In the genomic region with DNA sequence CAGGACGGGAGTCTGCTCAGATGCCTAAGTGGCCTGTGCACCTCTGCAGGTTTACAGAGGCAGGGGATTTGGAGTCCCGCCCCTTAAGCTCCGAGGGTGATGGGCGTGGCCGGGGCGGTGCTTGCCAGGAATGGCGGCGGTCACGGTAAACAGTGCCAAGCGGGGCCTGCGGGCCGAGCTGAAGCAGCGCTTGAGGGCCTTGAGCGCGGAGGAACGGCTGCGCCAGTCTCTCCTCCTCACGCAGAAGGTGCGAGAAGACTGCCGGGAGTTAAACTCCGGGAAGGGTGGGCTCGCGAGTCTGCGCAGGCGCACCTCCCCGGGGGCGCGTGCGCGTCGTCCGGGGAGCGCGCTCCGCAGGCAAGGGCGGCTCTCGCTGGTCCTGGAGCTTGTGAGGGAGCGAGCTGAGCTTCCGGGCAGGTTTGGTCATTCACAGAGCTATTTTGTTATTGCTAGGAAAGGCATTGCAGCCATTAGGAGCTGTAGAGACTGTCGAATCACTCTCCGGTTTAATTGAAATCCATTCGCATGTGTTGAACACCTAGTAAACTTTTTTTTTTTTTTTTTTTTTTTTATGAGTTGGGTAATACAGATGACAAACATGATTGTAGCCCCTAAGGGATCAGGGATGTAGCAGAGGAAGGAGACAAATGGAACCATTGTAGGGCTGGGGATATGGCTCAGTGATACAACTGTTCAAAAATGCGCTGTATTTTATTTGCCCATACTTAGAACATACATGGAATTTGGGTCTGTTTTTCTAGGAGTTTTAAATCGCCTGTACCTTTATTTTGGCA, we compare ENCODE assay signal across 8 mouse cellular contexts. TPM values are rescaled to one million over a fixed set of nuclear protein-coding genes. Genes with fewer than 3 reads are reported as not detected.
DNase-seq lines count a peak whose midpoint lies in the region; ATAC-seq lines count a peak whose summit lies in the region.
"Not testable (repeated sequence)": the region's sequence is repeated elsewhere in the genome, so short reads cannot be mapped to it uniquely, and the experiment has no call there.

No protein-coding gene starts in this region.

- WGBS in heart, embryonic 12.5 days: 4% methylated on average over 13 of the region's 44 CpGs
- 9% methylated on average over 8 of the region's 44 CpGs for WGBS in kidney, embryonic 14.5 days
- WGBS in limb, embryonic 12.5 days: 6% methylated on average over 17 of the region's 44 CpGs
- 5% methylated on average over 10 of the region's 44 CpGs for WGBS in midbrain, embryonic 14.5 days

- peak overlapping the region; percentile 52 for H3K4me2 ChIP-seq in heart, embryonic 12.5 days
- peak overlapping the region; percentile 40 for H3K4me2 ChIP-seq in kidney, embryonic 14.5 days (replicated peaks; ENCODE audit: low read depth, low read length)
- peak overlapping the region; percentile 42 for H3K4me2 ChIP-seq in limb, embryonic 12.5 days
- H3K4me2 ChIP-seq in midbrain, embryonic 14.5 days (ENCODE audit: low read length): peak overlapping the region; percentile 46

- H3K4me3 ChIP-seq in heart, embryonic 12.5 days: peak overlapping the region; percentile 44
- peak overlapping the region; percentile 24; the same call in 1 of the 2 replicates for H3K4me3 ChIP-seq in kidney, embryonic 14.5 days (ENCODE audit: low read length)
- H3K4me3 ChIP-seq in limb, embryonic 12.5 days (replicated peaks): peak overlapping the region; percentile 31
- peak overlapping the region; percentile 25 for H3K4me3 ChIP-seq in midbrain, embryonic 14.5 days (replicated peaks; ENCODE audit: low read depth, low read length)

- H3K27me3 ChIP-seq in heart, embryonic 12.5 days (replicated peaks); kidney, embryonic 14.5 days (ENCODE audit: control insufficient read depth, insufficient read depth, low read length); limb, embryonic 12.5 days; midbrain, embryonic 14.5 days (ENCODE audit: control insufficient read depth, insufficient read depth, low read length): not testable (repeated sequence)

- ATAC-seq in erythroid progenitor cell, adult 5-6 weeks (replicated peaks; ENCODE audit: low FRiP score, poor library complexity, severe bottlenecking): peak; percentile 96
- ATAC-seq in heart, embryonic 12.5 days (ENCODE audit: insufficient number of reproducible peaks, low FRiP score): peak; percentile 95
- ATAC-seq in kidney, embryonic 14.5 days (ENCODE audit: low FRiP score, low TSS enrichment): peak; percentile 97
- ATAC-seq in limb, embryonic 12.5 days (ENCODE audit: insufficient number of reproducible peaks, insufficient read depth, low FRiP score, low TSS enrichment, low read depth): peak; percentile 95
- ATAC-seq in midbrain, embryonic 14.5 days (ENCODE audit: low FRiP score, low TSS enrichment): peak; percentile 93

- H3K9me3 ChIP-seq in heart, embryonic 12.5 days (replicated peaks); kidney, embryonic 14.5 days (ENCODE audit: control insufficient read depth, low read length); limb, embryonic 12.5 days; midbrain, embryonic 14.5 days (ENCODE audit: control insufficient read depth, low read length): not testable (repeated sequence)

- H3K36me3 ChIP-seq in heart, embryonic 12.5 days; kidney, embryonic 14.5 days (ENCODE audit: control insufficient read depth, insufficient read depth, low read length); limb, embryonic 12.5 days; midbrain, embryonic 14.5 days (ENCODE audit: control insufficient read depth, insufficient read depth, low read length): not testable (repeated sequence)

- DNase-seq in 416B (ENCODE audit: low read depth): peak; percentile 53
- peak; percentile 65 to 79 for DNase-seq in adrenal gland, postnatal 4 days (ENCODE audit: low spot score in 2 of 2)
- DNase-seq in midbrain, embryonic 14.5 days: peak; percentile 43
- DNase-seq in spleen, adult 18-20 months: peak; percentile 82 to 85

- H3K27ac ChIP-seq in heart, embryonic 12.5 days (ENCODE audit: poor library complexity, severe bottlenecking): peak overlapping the region; percentile 75; the same call in 1 of the 2 replicates
- not testable (repeated sequence) for H3K27ac ChIP-seq in kidney, embryonic 14.5 days (ENCODE audit: low read depth, low read length); midbrain, embryonic 14.5 days (replicated peaks; ENCODE audit: low read depth, low read length)
- peak overlapping the region; percentile 86 for H3K27ac ChIP-seq in limb, embryonic 12.5 days

- H3K9ac ChIP-seq in heart, embryonic 12.5 days; kidney, embryonic 14.5 days (ENCODE audit: low read depth, low read length); limb, embryonic 12.5 days (replicated peaks); midbrain, embryonic 14.5 days (replicated peaks; ENCODE audit: low read length): not testable (repeated sequence)

- H3K4me1 ChIP-seq in heart, embryonic 12.5 days (replicated peaks); kidney, embryonic 14.5 days (ENCODE audit: control insufficient read depth, insufficient read depth, low read length); limb, embryonic 12.5 days (replicated peaks); midbrain, embryonic 14.5 days (ENCODE audit: control insufficient read depth, insufficient read depth, low read length): not testable (repeated sequence)

RNA-seq across cellular contexts. Expression of a gene that starts 0.8 kb away (rescaled TPM):
- total RNA-seq in adrenal gland, postnatal 4 days (2021): 10 to 100 TPM; 36.5 to 43.3 TPM
- total RNA-seq in erythroid progenitor cell, adult 5-6 weeks (2015; ENCODE audit: low replicate concordance): 8.6 TPM in 1 of 2 replicates, not detected in the other
- 0.64 and 17.8 TPM in 2 replicates for total RNA-seq in erythroid progenitor cell, adult 5-6 weeks (2017; ENCODE audit: low replicate concordance)
- polyA plus RNA-seq in heart, embryonic 12.5 days (2016; fragmentation: Nextera tagmentation; extraction: Ambion mirVana): 15.3 and 16.2 TPM in 2 replicates
- polyA plus RNA-seq in kidney, embryonic 14.5 days (2014; fragmentation: Nextera tagmentation; extraction: Ambion mirVana): 26.7 and 35.9 TPM in 2 replicates
- polyA plus RNA-seq in limb, embryonic 12.5 days (2016; fragmentation: Nextera tagmentation; extraction: Ambion mirVana): 24.2 and 25.5 TPM in 2 replicates
- polyA plus RNA-seq in midbrain, embryonic 14.5 days (2014; fragmentation: Nextera tagmentation; extraction: Ambion mirVana): 10.4 and 15.5 TPM in 2 replicates

RNA-seq across cellular contexts. Expression of a gene that starts 12.1 kb away (rescaled TPM):
- not detected for total RNA-seq in adrenal gland, postnatal 4 days (2021)
- total RNA-seq in erythroid progenitor cell, adult 5-6 weeks (2015; ENCODE audit: low replicate concordance): not detected in 2 replicates
- total RNA-seq in erythroid progenitor cell, adult 5-6 weeks (2017; ENCODE audit: low replicate concordance): 4.4 TPM in 1 of 2 replicates, not detected in the other
- polyA plus RNA-seq in heart, embryonic 12.5 days (2016; fragmentation: Nextera tagmentation; extraction: Ambion mirVana): 0.51 TPM in 1 of 2 replicates, not detected in the other
- 0.63 TPM in 1 of 2 replicates, not detected in the other for polyA plus RNA-seq in kidney, embryonic 14.5 days (2014; fragmentation: Nextera tagmentation; extraction: Ambion mirVana)
- 0.46 TPM in 1 of 2 replicates, not detected in the other for polyA plus RNA-seq in limb, embryonic 12.5 days (2016; fragmentation: Nextera tagmentation; extraction: Ambion mirVana)
- 0.43 and 0.76 TPM in 2 replicates for polyA plus RNA-seq in midbrain, embryonic 14.5 days (2014; fragmentation: Nextera tagmentation; extraction: Ambion mirVana)

RNA-seq across cellular contexts. Expression of a gene that starts 12.3 kb away (rescaled TPM):
- total RNA-seq in adrenal gland, postnatal 4 days (2021): 1 to 10 TPM; 1.6 to 2.6 TPM
- 8.3 and 11.7 TPM in 2 replicates for total RNA-seq in erythroid progenitor cell, adult 5-6 weeks (2015; ENCODE audit: low replicate concordance)
- total RNA-seq in erythroid progenitor cell, adult 5-6 weeks (2017; ENCODE audit: low replicate concordance): 9.6 and 9.7 TPM in 2 replicates
- polyA plus RNA-seq in heart, embryonic 12.5 days (2016; fragmentation: Nextera tagmentation; extraction: Ambion mirVana): 0.27 and 1.2 TPM in 2 replicates
- 1.6 and 2.0 TPM in 2 replicates for polyA plus RNA-seq in kidney, embryonic 14.5 days (2014; fragmentation: Nextera tagmentation; extraction: Ambion mirVana)
- polyA plus RNA-seq in limb, embryonic 12.5 days (2016; fragmentation: Nextera tagmentation; extraction: Ambion mirVana): 0.64 and 0.76 TPM in 2 replicates
- 0.55 and 1.9 TPM in 2 replicates for polyA plus RNA-seq in midbrain, embryonic 14.5 days (2014; fragmentation: Nextera tagmentation; extraction: Ambion mirVana)
